In the genomic region with DNA sequence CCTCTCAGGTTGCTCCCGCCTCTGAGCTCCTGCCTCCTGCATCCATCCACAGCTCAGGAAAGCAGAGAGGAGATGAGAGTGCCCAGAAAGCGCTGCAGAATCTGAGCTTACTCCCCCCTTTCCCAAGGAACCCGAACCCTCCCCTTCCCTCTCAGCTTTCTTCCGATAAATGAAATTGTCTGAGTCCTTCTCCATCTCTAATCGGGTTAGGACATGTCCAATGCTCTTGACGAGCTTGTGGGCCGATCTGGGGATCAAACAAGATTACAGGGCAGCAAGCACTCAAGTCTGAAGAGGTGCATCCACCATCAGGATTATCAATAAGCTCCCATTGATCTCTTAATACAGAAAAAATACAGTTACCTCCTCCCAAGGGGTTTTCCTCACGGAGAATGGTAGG, we compare ENCODE assay signal across 11 mouse cellular contexts.
"Had no signal": no experiment of that assay in that cellular context is flagged by ENCODE, and none has a peak within 500 bp of the region (broad histone marks: within the 10 kb centered on the region; RNA-seq: fewer than 3 reads in every experiment).

No protein-coding gene starts in this region.

- DNase-seq: lung, adult 18-20 months; lung, embryonic 14.5 days; lung, postnatal 10 days; lung, postnatal 4 days; right cerebral cortex, postnatal 14 days; thymus, adult 2 months; thymus, postnatal 25 days; thymus, postnatal 4 days had no signal

- ATAC-seq: liver, embryonic 12.5 days; midbrain, embryonic 13.5 days; midbrain, embryonic 15.5 days had no signal
